In genomic region chr8:95429945-95430344, GRCm38 (mm10) we compare ENCODE assay signal across 8 mouse cellular contexts. TPM values are rescaled to one million over a fixed set of nuclear protein-coding genes. Genes with fewer than 3 reads are reported as not detected.
DNase-seq lines count a peak whose midpoint lies in the region; ATAC-seq lines count a peak whose summit lies in the region.

No protein-coding gene starts in this region.

- H3K4me2 ChIP-seq in limb, embryonic 13.5 days (replicated peaks): 0 out of 2 replicates have a peak overlapping the region, but pooled peaks have one; percentile 17

- H3K9ac ChIP-seq in limb, embryonic 13.5 days: no peak overlapping the region

- no peak overlapping the region for H3K4me3 ChIP-seq in limb, embryonic 13.5 days
- no peak overlapping the region for H3K4me3 ChIP-seq in limb, embryonic 10.5 days

- H3K9me3 ChIP-seq in limb, embryonic 13.5 days: no peaks in the 10 kb centered on the region
- no peaks in the 10 kb centered on the region for H3K9me3 ChIP-seq in limb, embryonic 10.5 days (replicated peaks)

- peaks cover 62% of the 10 kb centered on the region for H3K4me1 ChIP-seq in limb, embryonic 13.5 days
- H3K4me1 ChIP-seq in limb, embryonic 10.5 days: peaks cover 34% of the 10 kb centered on the region

- WGBS in limb, embryonic 13.5 days: 40% methylated on average over 3 of the region's 3 CpGs
- WGBS in limb, embryonic 10.5 days: 60% methylated on average over 3 of the region's 3 CpGs

- H3K36me3 ChIP-seq in limb, embryonic 13.5 days: no peaks in the 10 kb centered on the region
- peaks cover 16% of the 10 kb centered on the region for H3K36me3 ChIP-seq in limb, embryonic 10.5 days

- DNase-seq in limb, embryonic 10.5 days (ENCODE audit: low spot score): no peak
- DNase-seq in embryo, embryonic 11 days: peak; percentile 67
- peak; percentile 70 for DNase-seq in heart, adult 8-10 months (ENCODE audit: low spot score)
- peak; percentile 50 for DNase-seq in kidney, adult 18-20 months
- DNase-seq in lung, adult 18-20 months: peak; percentile 34 to 46
- DNase-seq in retina, adult 2 months (ENCODE audit: low read depth, low spot score): peak; percentile 29

- no peak for ATAC-seq in limb, embryonic 13.5 days (ENCODE audit: low FRiP score, low read depth)
- no peak for ATAC-seq in erythroid progenitor cell, adult 5-6 weeks (replicated peaks; ENCODE audit: low FRiP score, poor library complexity, severe bottlenecking)

- 0 out of 2 replicates have a peak overlapping the region, but pooled peaks have one; percentile 11 for H3K27ac ChIP-seq in limb, embryonic 13.5 days
- H3K27ac ChIP-seq in limb, embryonic 10.5 days: no peak overlapping the region

- H3K27me3 ChIP-seq in limb, embryonic 13.5 days: no peaks in the 10 kb centered on the region
- no peaks in the 10 kb centered on the region for H3K27me3 ChIP-seq in limb, embryonic 10.5 days (ENCODE audit: low read depth, poor library complexity, severe bottlenecking)

RNA-seq across cellular contexts. Expression of gene Cfap20, which starts 4.7 kb away (rescaled TPM):
- 154 and 161 TPM in 2 replicates for polyA plus RNA-seq in limb, embryonic 13.5 days (2015; fragmentation: Nextera tagmentation; extraction: Ambion mirVana)
- 134 and 143 TPM in 2 replicates for polyA plus RNA-seq in limb, embryonic 10.5 days (2016; fragmentation: Nextera tagmentation; extraction: Ambion mirVana)
- total RNA-seq in heart, adult 8-10 months (2022): 10 to 100 TPM; 19.8 to 24.3 (median 20.8) TPM
- 30.2 and 44.3 TPM in 2 replicates for total RNA-seq in erythroid progenitor cell, adult 5-6 weeks (2015; ENCODE audit: low replicate concordance)
- 13.2 and 20.3 TPM in 2 replicates for total RNA-seq in erythroid progenitor cell, adult 5-6 weeks (2017; ENCODE audit: low replicate concordance)

RNA-seq across cellular contexts. Expression of gene Csnk2a2, which starts 59.9 kb away (rescaled TPM):
- 11.9 and 15.4 TPM in 2 replicates for polyA plus RNA-seq in limb, embryonic 13.5 days (2015; fragmentation: Nextera tagmentation; extraction: Ambion mirVana)
- 14.0 and 16.4 TPM in 2 replicates for polyA plus RNA-seq in limb, embryonic 10.5 days (2016; fragmentation: Nextera tagmentation; extraction: Ambion mirVana)
- total RNA-seq in heart, adult 8-10 months (2022): 10 to 100 TPM; 17.3 to 30.2 (median 28.7) TPM
- 22.2 and 69.9 TPM in 2 replicates for total RNA-seq in erythroid progenitor cell, adult 5-6 weeks (2015; ENCODE audit: low replicate concordance)
- total RNA-seq in erythroid progenitor cell, adult 5-6 weeks (2017; ENCODE audit: low replicate concordance): 28.4 and 33.0 TPM in 2 replicates
